In genomic region chr16:76129982-76130381, GRCm38 (mm10) we compare ENCODE assay signal across 9 mouse cellular contexts.
DNase-seq lines count a peak whose midpoint lies in the region; ATAC-seq and TF ChIP-seq lines count a peak whose summit lies in the region.
"Had no signal": no experiment of that assay in that cellular context is flagged by ENCODE, and none has a peak within 500 bp of the region (broad histone marks: within the 10 kb centered on the region; RNA-seq: fewer than 3 reads in every experiment).

No protein-coding gene starts in this region.

- no peak overlapping the region for H3K4me3 ChIP-seq in MEL (ENCODE audit: control insufficient read depth in 1 of 2, insufficient read depth in 1 of 2, low read depth in 2 of 2, low read length in 2 of 2)
- H3K4me3 ChIP-seq in midbrain, embryonic 11.5 days (ENCODE audit: low read depth, low read length): no peak overlapping the region
- H3K4me3 ChIP-seq in hindbrain, embryonic 14.5 days (replicated peaks; ENCODE audit: low read length): no peak overlapping the region
- H3K4me3 ChIP-seq: midbrain, embryonic 12.5 days had no signal

- peak; percentile 77 to 97 (median 81) for TF ChIP-seq CTCF in MEL (IDR thresholded peaks at IDR 0.05 in 2 of 3, conservative IDR thresholded peaks at IDR 0.05 in 1 of 3; ENCODE audit: control insufficient read depth in 1 of 3, insufficient read depth in 1 of 3, low read depth in 2 of 3, low read length in 3 of 3, poor library complexity in 1 of 3, severe bottlenecking in 1 of 3)

- peak; percentile 98 for TF ChIP-seq RAD21 in MEL (IDR thresholded peaks at IDR 0.05; ENCODE audit: low read depth, low read length)

- peaks cover 2 to 3% of the 10 kb centered on the region in 2 experiments; a peak in 1 of 4 replicates for H3K4me1 ChIP-seq in MEL (ENCODE audit: control insufficient read depth in 1 of 2, insufficient read depth in 2 of 2, low read length in 2 of 2)
- no peaks in the 10 kb centered on the region for H3K4me1 ChIP-seq in midbrain, embryonic 11.5 days (ENCODE audit: control insufficient read depth, insufficient read depth, low read length)
- no peaks in the 10 kb centered on the region for H3K4me1 ChIP-seq in hindbrain, embryonic 14.5 days (replicated peaks; ENCODE audit: control insufficient read depth, insufficient read depth, low read length)
- H3K4me1 ChIP-seq: midbrain, embryonic 12.5 days had no signal

- TF ChIP-seq EP300 in MEL (IDR thresholded peaks at IDR 0.05; ENCODE audit: low read depth in 1 of 2, low read length in 2 of 2): no peak

- no peaks in the 10 kb centered on the region for H3K9me3 ChIP-seq in MEL (replicated peaks; ENCODE audit: insufficient read depth, low read length)
- no peaks in the 10 kb centered on the region for H3K9me3 ChIP-seq in midbrain, embryonic 11.5 days (ENCODE audit: control insufficient read depth, low read length)
- no peaks in the 10 kb centered on the region for H3K9me3 ChIP-seq in hindbrain, embryonic 14.5 days (ENCODE audit: control insufficient read depth, low read length)
- H3K9me3 ChIP-seq: midbrain, embryonic 12.5 days had no signal

- H3K27ac ChIP-seq in MEL (ENCODE audit: control insufficient read depth, low read depth, low read length): no peak overlapping the region
- no peak overlapping the region for H3K27ac ChIP-seq in midbrain, embryonic 11.5 days (ENCODE audit: low read depth, low read length)
- H3K27ac ChIP-seq in hindbrain, embryonic 14.5 days: no peak overlapping the region
- H3K27ac ChIP-seq: midbrain, embryonic 12.5 days had no signal

- H3K4me2 ChIP-seq in midbrain, embryonic 11.5 days: no peak overlapping the region
- no peak overlapping the region for H3K4me2 ChIP-seq in hindbrain, embryonic 14.5 days (replicated peaks)
- H3K4me2 ChIP-seq: midbrain, embryonic 12.5 days had no signal

- peaks cover 0 to 2% of the 10 kb centered on the region in 2 experiments; a peak in 1 of 4 replicates for H3K36me3 ChIP-seq in MEL (ENCODE audit: control insufficient read depth in 1 of 2, insufficient read depth in 2 of 2, low read length in 2 of 2)
- no peaks in the 10 kb centered on the region for H3K36me3 ChIP-seq in midbrain, embryonic 11.5 days (ENCODE audit: control insufficient read depth, insufficient read depth, low read length)
- no peaks in the 10 kb centered on the region for H3K36me3 ChIP-seq in hindbrain, embryonic 14.5 days (replicated peaks; ENCODE audit: control insufficient read depth, insufficient read depth)
- H3K36me3 ChIP-seq: midbrain, embryonic 12.5 days had no signal

- no peak overlapping the region for H3K9ac ChIP-seq in MEL (ENCODE audit: control insufficient read depth, low read depth, low read length, poor library complexity, severe bottlenecking)
- H3K9ac ChIP-seq in midbrain, embryonic 11.5 days (ENCODE audit: low read length): no peak overlapping the region
- H3K9ac ChIP-seq in hindbrain, embryonic 14.5 days: no peak overlapping the region
- H3K9ac ChIP-seq: midbrain, embryonic 12.5 days had no signal

- DNase-seq in layer of hippocampus, adult 9-11 months: peak; percentile 19
- no peak for DNase-seq in layer of hippocampus, postnatal 14 days (ENCODE audit: low spot score in 2 of 2)
- DNase-seq in MEL (ENCODE audit: low read depth, low spot score): peak; percentile 79
- peak; percentile 19 to 27 for DNase-seq in lung, adult 18-20 months
- DNase-seq in thymus, postnatal 14 days: peak; percentile 71
- DNase-seq in midbrain, embryonic 11.5 days (ENCODE audit: low spot score, missing footprints): no peak
- no peak for DNase-seq in hindbrain, embryonic 14.5 days (ENCODE audit: low spot score)

- peak; percentile 88 for ATAC-seq in common myeloid progenitor, adult 5-6 weeks (replicated peaks; ENCODE audit: low read depth, poor library complexity, severe bottlenecking)
- no peak for ATAC-seq in midbrain, embryonic 11.5 days (ENCODE audit: low FRiP score)
- ATAC-seq in hindbrain, embryonic 14.5 days (ENCODE audit: low FRiP score): no peak

- H3K79me2 ChIP-seq in MEL (ENCODE audit: control insufficient read depth, insufficient read depth, low read length, poor library complexity): no peaks in the 10 kb centered on the region

- H3K27me3 ChIP-seq in MEL (ENCODE audit: control insufficient read depth in 1 of 2, insufficient read depth in 2 of 2, low read length in 2 of 2): no peaks in the 10 kb centered on the region; a peak in 1 of 4 replicates
- H3K27me3 ChIP-seq in midbrain, embryonic 11.5 days (ENCODE audit: control insufficient read depth, insufficient read depth, low read length): no peaks in the 10 kb centered on the region
- H3K27me3 ChIP-seq in hindbrain, embryonic 14.5 days (ENCODE audit: control insufficient read depth, insufficient read depth, low read length): no peaks in the 10 kb centered on the region
- H3K27me3 ChIP-seq: midbrain, embryonic 12.5 days had no signal

- WGBS in midbrain, embryonic 11.5 days: 87% methylated on average over 2 of the region's 2 CpGs
- WGBS in hindbrain, embryonic 14.5 days: 96% methylated on average over 2 of the region's 2 CpGs

- TF ChIP-seq POLR2A in MEL (IDR thresholded peaks at IDR 0.05; ENCODE audit: control insufficient read depth in 1 of 2, insufficient read depth in 1 of 2, low read depth in 1 of 2, low read length in 2 of 2, poor library complexity in 1 of 2): no peak

TF ChIP-seq in MEL, 35 proteins besides CTCF, POLR2A, EP300 and RAD21:
- peak; percentile 14; the same call in 1 of the 2 replicates for TF ChIP-seq SIN3A (IDR thresholded peaks at IDR 0.05; ENCODE audit: low read length)
- TF ChIP-seq POLR2AphosphoS2 (IDR thresholded peaks at IDR 0.05; ENCODE audit: low read length): no peak
- no peak for TF ChIP-seq MAZ (IDR thresholded peaks at IDR 0.05; ENCODE audit: low read depth, low read length)
- TF ChIP-seq ZC3H11A (IDR thresholded peaks at IDR 0.05; ENCODE audit: low read depth, low read length): peak; percentile 98
- TF ChIP-seq MEF2A (IDR thresholded peaks at IDR 0.05; ENCODE audit: extremely low read depth, insufficient replicate concordance, low read depth, low read length, poor library complexity, severe bottlenecking): no peak
- TF ChIP-seq MAX (IDR thresholded peaks at IDR 0.05; ENCODE audit: low read length): no peak
- TF ChIP-seq SMC3 (IDR thresholded peaks at IDR 0.05; ENCODE audit: low read depth, low read length): peak; percentile 99
- no peak for TF ChIP-seq POLR2AphosphoS5 (IDR thresholded peaks at IDR 0.05; ENCODE audit: borderline replicate concordance, low read depth, low read length)
- TF ChIP-seq TBP (IDR thresholded peaks at IDR 0.05; ENCODE audit: low read depth, low read length): no peak

Comparison
In these comparisons a context has a peak if more than half of its experiments do, and no peak if none do; other contexts are left out.
1. DNase-seq: peak in layer of hippocampus, adult 9-11 months (single experiment), MEL (single experiment), lung, adult 18-20 months (2 of 2) and thymus, postnatal 14 days (single experiment); none in layer of hippocampus, postnatal 14 days (0 of 2), midbrain, embryonic 11.5 days (single experiment) and hindbrain, embryonic 14.5 days (single experiment).